Mouse (Mus musculus) intestine, postnatal 0 days (tissue): Measurements from ENCODE around the gene Sec22b. TPM values are rescaled to one million over a fixed set of nuclear protein-coding genes. Genes with fewer than 3 reads are reported as not detected.
A peak's percentile ranks its signal among the peaks of the same experiment; 100 is the strongest.

Experiments used
- ATAC-seq: fragments of 200-750 bp; cut with Nextera tagmentation; 2 replicates; pipeline ENCODE4 v1.8.0; 2017; ENCODE audit warnings: mild to moderate bottlenecking, moderate TSS enrichment, moderate library complexity
- H3K27ac ChIP-seq: fragments of 300-500 bp; sonication (generic); 2 replicates; pipeline ENCODE4 v1.5.1; 2014; ENCODE audit warnings: mild to moderate bottlenecking, low read depth, low read length, moderate library complexity
- H3K27me3 ChIP-seq: fragments of 300-500 bp; sonication (generic); replicated peaks from 2 replicates; pipeline ENCODE4 v1.6.1; 2014; ENCODE audit warnings: low read length, mixed read lengths; ENCODE audit not compliant: control insufficient read depth, insufficient read depth
- H3K36me3 ChIP-seq: fragments of 300-500 bp; sonication (generic); 2 replicates; pipeline ENCODE4 v1.6.1; 2014; ENCODE audit warnings: mild to moderate bottlenecking, moderate library complexity; ENCODE audit not compliant: control insufficient read depth, insufficient read depth
- H3K4me1 ChIP-seq: fragments of 300-500 bp; sonication (generic); replicated peaks from 2 replicates; pipeline ENCODE4 v1.6.1; 2014; ENCODE audit warnings: antibody characterized with exemption, low read length, mixed read lengths; ENCODE audit not compliant: control insufficient read depth, insufficient read depth
- H3K4me2 ChIP-seq: fragments of 300-500 bp; sonication (generic); replicated peaks from 2 replicates; pipeline ENCODE4 v1.6.1; 2014; ENCODE audit warnings: low read depth, mild to moderate bottlenecking, moderate library complexity
- H3K4me3 ChIP-seq: fragments of 300-500 bp; sonication (generic); 2 replicates; pipeline ENCODE4 v1.5.1; 2014; ENCODE audit warnings: low read depth, low read length
- H3K9ac ChIP-seq: fragments of 300-500 bp; sonication (generic); 2 replicates; pipeline ENCODE4 v1.6.1; 2014; ENCODE audit warnings: mild to moderate bottlenecking, low read depth, low read length
- H3K9me3 ChIP-seq: fragments of 300-500 bp; sonication (generic); 2 replicates; pipeline ENCODE4 v1.6.1; 2016; ENCODE audit warnings: mixed run types; ENCODE audit not compliant: control insufficient read depth
- CTCF ChIP-seq: sonication (generic); IDR thresholded peaks from 2 replicates; pipeline ENCODE4 v1.5.1; 2016; ENCODE audit warnings: low read depth, mild to moderate bottlenecking, control low read depth, antibody characterized with exemption, moderate library complexity
- WGBS: fragments of 180-500 bp; shearing (Covaris S2); extraction: QIAGEN DNeasy Blood & Tissue Kit; methylation state at CpG from one replicate; pipeline ENCODE4 v1.1.7; 2014; 5-methylcytosine and 5-hydroxymethylcytosine counted together
- polyA plus RNA-seq: library from polyadenylated mRNA; unstranded; fragments of >200 nt; fragmentation: Nextera tagmentation; extraction: Ambion mirVana; gene quantifications from 2 replicates; pipeline ENCODE4 v1.2.1, GENCODE M21; 2015

Gene Sec22b
- polyA plus RNA-seq, 1 experiment from 2014 or later: 228 TPM

DNA sequence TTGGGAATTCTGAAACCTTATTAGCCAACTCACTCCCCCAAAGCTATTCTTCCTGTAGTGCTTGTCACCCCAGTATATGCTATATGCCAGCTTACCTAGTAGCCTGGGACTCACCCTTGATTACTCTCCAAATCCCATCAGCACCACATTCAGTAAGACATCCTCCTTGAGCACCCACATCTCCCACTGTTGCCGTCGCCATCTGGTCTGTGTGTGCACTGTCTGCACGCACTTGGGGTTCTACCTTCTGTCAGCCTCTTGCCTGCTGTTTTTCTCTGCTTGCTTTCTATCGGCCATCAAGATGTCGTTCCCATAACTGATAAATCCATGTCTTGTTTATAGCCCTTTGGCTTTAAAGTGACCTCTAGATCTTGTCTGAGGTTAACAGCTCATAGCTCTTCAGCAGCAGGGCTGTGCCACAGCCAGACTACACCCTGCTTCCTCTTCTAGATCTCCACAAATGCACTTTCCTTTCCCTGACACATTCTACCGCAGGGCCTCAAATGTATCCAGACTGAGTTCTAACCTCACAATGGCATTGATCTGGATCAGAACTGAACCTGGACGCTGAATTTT lies 30.4 kb downstream of the Sec22b start:
- H3K36me3 ChIP-seq: no peaks in the 10 kb centered on the region
- no peaks in the 10 kb centered on the region for H3K4me1 ChIP-seq
- no peak overlapping the region for H3K27ac ChIP-seq
- no peak for TF ChIP-seq CTCF
- no peak for ATAC-seq
- no peak overlapping the region for H3K4me3 ChIP-seq
- WGBS: 65% methylated on average over 7 of the region's 7 CpGs
- 0 out of 2 replicates have a peak overlapping the region, but pooled peaks have one; percentile 18 for H3K4me2 ChIP-seq
- no peak overlapping the region for H3K9ac ChIP-seq
- H3K27me3 ChIP-seq: no peaks in the 10 kb centered on the region
- no peaks in the 10 kb centered on the region for H3K9me3 ChIP-seq

- no peak for ATAC-seq
- Histone ChIP-seq H3K4me3 (no peak overlapping the region), H3K36me3 (no peaks in the 10 kb centered on the region), H3K9me3 (no peaks in the 10 kb centered on the region), H3K9ac (no peak overlapping the region), H3K4me2 (0 out of 2 replicates have a peak overlapping the region, but pooled peaks have one; percentile 18), H3K4me1 (no peaks in the 10 kb centered on the region), H3K27me3 (no peaks in the 10 kb centered on the region), H3K27ac (no peak overlapping the region)
- TF ChIP-seq CTCF: no peak
- 36% methylated on average over 10 of the region's 10 CpGs for WGBS
Observed at GRCm38 (mm10) chr3:97932131-97932530, 31.1 kb downstream of the Sec22b start.

GRCm38 (mm10) chr3:97932771-97933170 lies 31.8 kb downstream of the Sec22b start:
- Histone ChIP-seq H3K9ac (no peak overlapping the region), H3K9me3 (no peaks in the 10 kb centered on the region), H3K4me1 (no peaks in the 10 kb centered on the region), H3K27me3 (no peaks in the 10 kb centered on the region), H3K36me3 (no peaks in the 10 kb centered on the region), H3K4me2 (no peak overlapping the region), H3K27ac (no peak overlapping the region), H3K4me3 (no peak overlapping the region)
- 40% methylated on average over 11 of the region's 11 CpGs for WGBS
- no peak for ATAC-seq
- TF ChIP-seq CTCF: no peak

DNA sequence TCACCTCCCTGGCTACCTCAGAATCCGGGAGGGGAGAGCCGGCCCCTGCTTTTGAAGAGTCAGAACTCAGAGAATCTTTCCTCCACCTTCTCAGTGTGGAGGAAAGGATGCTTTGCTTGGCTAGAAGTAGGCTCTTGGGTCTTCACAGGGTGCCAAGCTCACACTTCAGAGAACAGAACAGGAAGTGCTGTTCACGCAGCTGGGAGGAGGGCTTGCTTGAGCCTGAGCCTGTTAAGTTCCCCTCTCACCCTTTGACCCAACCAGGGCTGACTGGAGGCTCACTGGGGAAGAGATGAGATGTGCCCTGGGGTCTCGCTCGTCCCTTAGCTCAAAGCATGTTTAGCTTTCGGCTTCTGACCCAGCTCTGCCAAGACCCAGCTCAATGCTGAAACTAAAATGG lies 32.3 kb downstream of the Sec22b start:
- H3K4me3 ChIP-seq: no peak overlapping the region
- H3K27me3 ChIP-seq: no peaks in the 10 kb centered on the region
- 44% methylated on average over 6 of the region's 6 CpGs for WGBS
- no peak overlapping the region for H3K4me2 ChIP-seq
- ATAC-seq: no peak
- H3K9ac ChIP-seq: no peak overlapping the region
- H3K4me1 ChIP-seq: no peaks in the 10 kb centered on the region
- H3K27ac ChIP-seq: no peak overlapping the region
- no peaks in the 10 kb centered on the region for H3K36me3 ChIP-seq
- no peaks in the 10 kb centered on the region for H3K9me3 ChIP-seq
- TF ChIP-seq CTCF: no peak

- H3K9ac ChIP-seq: no peak overlapping the region
- WGBS: 87% methylated on average over 5 of the region's 5 CpGs
- no peaks in the 10 kb centered on the region for H3K36me3 ChIP-seq
- H3K4me3 ChIP-seq: no peak overlapping the region
- TF ChIP-seq CTCF: no peak
- H3K4me2 ChIP-seq: no peak overlapping the region
- no peaks in the 10 kb centered on the region for H3K9me3 ChIP-seq
- no peak overlapping the region for H3K27ac ChIP-seq
- ATAC-seq: no peak
- H3K4me1 ChIP-seq: no peaks in the 10 kb centered on the region
- no peaks in the 10 kb centered on the region for H3K27me3 ChIP-seq
Observed at GRCm38 (mm10) chr3:97933811-97934210, 32.8 kb downstream of the Sec22b start.

DNA sequence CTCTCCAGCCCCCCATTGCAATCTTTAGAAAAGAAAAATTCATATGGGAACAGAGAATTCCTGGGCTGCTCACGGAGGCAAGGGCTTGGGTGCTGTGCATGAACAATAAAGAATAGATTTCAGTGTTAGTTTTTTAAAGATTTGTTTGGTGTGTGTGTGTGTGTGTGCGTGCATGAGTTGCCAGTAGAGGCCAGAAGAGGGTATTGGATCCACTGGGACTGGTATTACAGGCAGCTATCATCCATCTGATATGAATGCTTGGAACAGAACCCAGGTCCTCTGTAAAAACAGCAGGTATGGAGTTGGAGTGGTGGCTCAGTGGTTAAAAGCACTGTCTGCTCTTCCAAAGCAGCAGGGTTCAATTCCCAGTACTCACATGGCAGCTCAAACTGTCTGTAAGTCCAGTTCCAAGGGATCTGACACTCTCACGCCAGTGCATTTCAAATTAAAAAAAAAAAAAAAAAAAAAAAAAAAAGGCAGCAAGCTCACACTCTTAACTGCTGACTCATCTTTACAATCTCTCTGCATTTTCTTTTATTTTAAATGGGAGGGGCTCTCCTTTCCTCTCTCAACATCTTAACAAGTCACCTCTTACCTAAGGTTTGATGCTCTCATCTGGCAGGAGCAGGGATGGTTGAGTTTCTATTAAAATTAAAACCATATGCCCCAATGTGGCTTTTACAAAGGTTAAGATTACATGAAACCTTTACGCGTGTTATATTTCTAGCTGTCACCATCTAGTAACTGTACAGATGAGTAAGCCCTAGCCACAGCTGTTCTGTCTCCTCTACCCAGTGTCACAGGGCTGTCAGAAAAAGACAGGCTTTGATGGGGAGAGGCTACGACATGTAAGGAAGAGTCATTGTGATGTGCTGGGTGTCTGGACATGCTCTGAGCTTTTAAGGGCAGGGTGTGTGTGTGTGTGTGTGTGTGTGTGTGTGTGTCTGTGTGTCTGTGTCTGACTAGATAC lies 33.6 kb downstream of the Sec22b start:
- no peak for TF ChIP-seq CTCF
- ATAC-seq: no peak
- H3K4me1 ChIP-seq: no peaks in the 10 kb centered on the region
- H3K9me3 ChIP-seq: no peaks in the 10 kb centered on the region
- H3K27ac ChIP-seq: no peak overlapping the region
- no peaks in the 10 kb centered on the region for H3K36me3 ChIP-seq
- H3K27me3 ChIP-seq: no peaks in the 10 kb centered on the region
- H3K9ac ChIP-seq: no peak overlapping the region
- no peak overlapping the region for H3K4me3 ChIP-seq
- no peak overlapping the region for H3K4me2 ChIP-seq
- 91% methylated on average over 6 of the region's 6 CpGs for WGBS
